Mouse (Mus musculus): ENCODE measurements at regions not wholly inside any gene's neighbourhood (a gene's known extent, or its start where the extent isn't known, plus 50 kb on each side); places are given as distances from the start of the nearest gene placed in this dataset.

GRCm38 (mm10) chr4:105907611-105908010 lies 117.9 kb downstream of the Gm12728 start:
- TF ChIP-seq POLR2A (IDR thresholded peaks at IDR 0.05; ENCODE audit: extremely low read depth, insufficient read depth, low read length): no peak
- no peak for TF ChIP-seq CTCF (IDR thresholded peaks at IDR 0.05; ENCODE audit: low read depth, low read length)
